Mouse (Mus musculus): ENCODE data around the gene Pygb. TPM values are rescaled to one million over a fixed set of nuclear protein-coding genes. Genes with fewer than 3 reads are reported as not detected.

The Pygb gene
- polyA plus RNA-seq, 3 experiments from 2014 or later, result 45.0 to 48.4 (median 46.1) TPM

- no peak for ATAC-seq
Observed at GRCm38 (mm10) chr2:150793320-150793719, 6.8 kb downstream of the Pygb start.

GRCm38 (mm10) chr2:150798084-150798483 is 11.5 kb downstream of the Pygb start:
- no peak for ATAC-seq

- no peak for ATAC-seq
Observed at GRCm38 (mm10) chr2:150800616-150801015, 14.1 kb downstream of the Pygb start.

- peak; percentile 81 for ATAC-seq
Observed at GRCm38 (mm10) chr2:150803035-150803434, 16.5 kb downstream of the Pygb start.

GRCm38 (mm10) chr2:150808381-150808780 is 21.8 kb downstream of the Pygb start:
- no peak for ATAC-seq

GRCm38 (mm10) chr2:150808812-150809211 is 22.3 kb downstream of the Pygb start:
- no peak for ATAC-seq

GRCm38 (mm10) chr2:150810603-150811002 is 24.1 kb downstream of the Pygb start:
- ATAC-seq, result no peak

GRCm38 (mm10) chr2:150812816-150813215 is 26.3 kb downstream of the Pygb start:
- ATAC-seq, result no peak

- ATAC-seq, result no peak
Observed at GRCm38 (mm10) chr2:150816676-150817402, 30.3 kb downstream of the Pygb start.

- ATAC-seq, result no peak
Observed at GRCm38 (mm10) chr2:150818742-150819141, 32.2 kb downstream of the Pygb start.

- no peak for ATAC-seq
Observed at GRCm38 (mm10) chr2:150820720-150821119, 34.2 kb downstream of the Pygb start.

GRCm38 (mm10) chr2:150822987-150823386 is 36.5 kb downstream of the Pygb start:
- ATAC-seq, result no peak

GRCm38 (mm10) chr2:150826426-150826825 is 39.9 kb downstream of the Pygb start:
- ATAC-seq, result no peak

GRCm38 (mm10) chr2:150828164-150828563 is 41.6 kb downstream of the Pygb start:
- ATAC-seq, result peak; percentile 57

- no peak for ATAC-seq
Observed at GRCm38 (mm10) chr2:150828654-150829053, 42.1 kb downstream of the Pygb start.

GRCm38 (mm10) chr2:150830011-150830410 is 43.5 kb downstream of the Pygb start:
- no peak for ATAC-seq

- ATAC-seq, result peak; percentile 27
Observed at GRCm38 (mm10) chr2:150830911-150831441, 44.4 kb downstream of the Pygb start.

- ATAC-seq, result no peak
Observed at GRCm38 (mm10) chr2:150832029-150832428, 45.5 kb downstream of the Pygb start.

- no peak for ATAC-seq
Observed at GRCm38 (mm10) chr2:150834616-150835015, 48.1 kb downstream of the Pygb start.

- no peak for ATAC-seq
Observed at GRCm38 (mm10) chr2:150835975-150836374, 49.4 kb downstream of the Pygb start.

GRCm38 (mm10) chr2:150836906-150837305 is 50.4 kb downstream of the Pygb start:
- ATAC-seq, result no peak

- ATAC-seq, result no peak
Observed at GRCm38 (mm10) chr2:150837781-150838180, 51.2 kb downstream of the Pygb start.

- peak; percentile 49 for ATAC-seq
Observed at GRCm38 (mm10) chr2:150839686-150840471, 53.3 kb downstream of the Pygb start.

- ATAC-seq, result no peak
Observed at GRCm38 (mm10) chr2:150841109-150841508, 54.6 kb downstream of the Pygb start.

Data from inflammation-experienced regulatory T-cells, adult 6 months (primary cell).